Mouse (Mus musculus) myocyte (in vitro differentiated cells): Measurements from ENCODE around the gene Trim27. TPM values are rescaled to one million over a fixed set of nuclear protein-coding genes. Genes with fewer than 3 reads are reported as not detected.

Experiments
- H3K27me3 ChIP-seq: one replicate; pipeline ENCODE4 v1.6.1; 2011; ENCODE audit not compliant: control insufficient read depth, insufficient read depth, insufficient read length
- H3K36me3 ChIP-seq: one replicate; pipeline ENCODE4 v1.6.1; 2011; ENCODE audit not compliant: control insufficient read depth, insufficient read depth
- H3K4me2 ChIP-seq: one replicate; pipeline ENCODE4 v1.6.1; 2011; ENCODE audit warnings: low read depth, control low read depth
- H3K4me3 ChIP-seq: one replicate; pipeline ENCODE4 v1.5.1; 2011; ENCODE audit warnings: mild to moderate bottlenecking, control low read depth, moderate library complexity
- H3K79me2 ChIP-seq: one replicate; pipeline ENCODE4 v1.6.1; 2011; ENCODE audit not compliant: control insufficient read depth, insufficient read depth
- H3ac ChIP-seq: one replicate; pipeline ENCODE4 v1.6.1; 2011; ENCODE audit not compliant: control insufficient read depth, insufficient read length
- CEBPB ChIP-seq: IDR thresholded peaks from 2 replicates; pipeline ENCODE4 v1.6.1; 2011; ENCODE audit warnings: mild to moderate bottlenecking, moderate library complexity; ENCODE audit not compliant: poor library complexity, insufficient read depth, severe bottlenecking
- E2F4 ChIP-seq: IDR thresholded peaks from one replicate; pipeline ENCODE4 v1.6.1; 2011; ENCODE audit warnings: mild to moderate bottlenecking, control low read depth, moderate library complexity; ENCODE audit not compliant: insufficient read depth
- MAX ChIP-seq: IDR thresholded peaks from one replicate; pipeline ENCODE4 v1.6.1; 2011; ENCODE audit warnings: low read depth, mild to moderate bottlenecking, control low read depth
- MYOD1 ChIP-seq, 3 experiments: IDR thresholded peaks; one replicate each; pipeline ENCODE4 v1.6.1; 2011; ENCODE audit warnings: control low read depth in 2 of 3, low read depth in 2 of 3, mild to moderate bottlenecking in 2 of 3, moderate library complexity in 1 of 3; ENCODE audit not compliant: insufficient read length in 2 of 3, control insufficient read depth in 1 of 3
- MYOG ChIP-seq, 3 experiments: IDR thresholded peaks; one replicate each; pipeline ENCODE4 v1.6.1; 2011; ENCODE audit warnings: control low read depth in 2 of 3, low read depth in 2 of 3, mild to moderate bottlenecking in 2 of 3; ENCODE audit not compliant: insufficient read length in 2 of 3, control insufficient read depth in 1 of 3, insufficient read depth in 1 of 3
- POLR2A ChIP-seq: IDR thresholded peaks from one replicate; pipeline ENCODE4 v1.6.1; 2011; ENCODE audit warnings: low read depth, mild to moderate bottlenecking, control low read depth, moderate library complexity; ENCODE audit not compliant: insufficient read length
- POLR2AphosphoS2 ChIP-seq: IDR thresholded peaks from one replicate; pipeline ENCODE4 v1.6.1; 2011; ENCODE audit warnings: low read depth, control low read depth; ENCODE audit not compliant: insufficient read length
- REST ChIP-seq: IDR thresholded peaks from one replicate; pipeline ENCODE4 v1.6.1; 2011; ENCODE audit warnings: mild to moderate bottlenecking, control low read depth, moderate library complexity; ENCODE audit not compliant: insufficient read depth, insufficient read length
- SRF ChIP-seq: IDR thresholded peaks from one replicate; pipeline ENCODE4 v1.6.1; 2011; ENCODE audit warnings: low read depth; ENCODE audit not compliant: control insufficient read depth, insufficient read length
- TCF12 ChIP-seq: IDR thresholded peaks from one replicate; pipeline ENCODE4 v1.6.1; 2011; ENCODE audit warnings: mild to moderate bottlenecking, control low read depth; ENCODE audit not compliant: poor library complexity, insufficient read depth, severe bottlenecking
- TCF3 ChIP-seq: IDR thresholded peaks from one replicate; pipeline ENCODE4 v1.6.1; 2011; ENCODE audit warnings: low read depth, control low read depth; ENCODE audit not compliant: insufficient read length
- USF1 ChIP-seq: IDR thresholded peaks from one replicate; pipeline ENCODE4 v1.6.1; 2011; ENCODE audit warnings: low read depth, mild to moderate bottlenecking, control low read depth, moderate library complexity
- polyA plus RNA-seq: library from polyadenylated mRNA; unstranded; fragments of >200 nt; fragmentation: generic; extraction: Trizol; gene quantifications from one replicate; pipeline ENCODE4 v1.2.1, GENCODE M21; 2012; ENCODE audit warnings: missing spikeins

The Trim27 gene
- 62.4 TPM for polyA plus RNA-seq

GRCm38 (mm10) chr13:21179367-21179723 is at the start of gene Trim27:
Gene Trim27, plus strand, starts transcription at chr13:21179445.
- peaks cover 35% of the 10 kb centered on the region for H3K79me2 ChIP-seq
- peak within 1 kb of the TSS; percentile 88 for H3ac ChIP-seq
- peak within 1 kb of the TSS; percentile 75 for H3K4me3 ChIP-seq
- H3K4me2 ChIP-seq = peak within 1 kb of the TSS; percentile 86
- peaks cover 14% of the 10 kb centered on the region for H3K36me3 ChIP-seq
- TF ChIP-seq TCF12 (no peak), REST (no peak), CEBPB (no peak), TCF3 (no peak), POLR2A (no peak), E2F4 (no peak)
- no peaks in the 10 kb centered on the region for H3K27me3 ChIP-seq

DNA sequence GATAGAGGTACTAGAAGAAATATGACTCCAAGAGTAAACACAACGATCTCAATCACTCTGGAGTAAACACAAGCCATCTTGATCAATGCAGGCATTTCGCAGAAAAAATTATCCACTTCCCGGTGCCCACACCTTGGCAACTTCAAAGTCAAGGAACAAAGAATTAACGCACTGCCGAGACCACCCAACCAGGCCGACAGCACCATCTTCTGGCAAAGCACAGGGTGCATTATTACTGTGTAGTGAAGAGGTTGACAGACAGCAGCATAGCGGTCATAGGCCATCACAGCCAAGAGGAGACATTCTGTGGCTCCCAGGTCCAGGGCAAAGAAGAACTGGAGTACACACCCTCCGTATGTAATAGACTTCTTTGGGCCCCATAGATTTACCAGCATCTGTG is 36.8 kb upstream of the Trim27 start:
- H3K79me2 ChIP-seq = no peaks in the 10 kb centered on the region
- no peak overlapping the region for H3ac ChIP-seq
- no peak overlapping the region for H3K4me2 ChIP-seq
- TF ChIP-seq POLR2A (no peak), MYOG (IDR thresholded peaks at IDR 0.05; ENCODE audit: control insufficient read depth in 1 of 3, insufficient read depth in 1 of 3, insufficient read length in 2 of 3, low read depth in 2 of 3) (no peak), TCF3 (no peak), REST (no peak), MAX (no peak), CEBPB (no peak), POLR2AphosphoS2 (no peak), SRF (no peak), E2F4 (no peak), MYOD1 (IDR thresholded peaks at IDR 0.05; ENCODE audit: control insufficient read depth in 1 of 3, insufficient read length in 2 of 3, low read depth in 2 of 3) (no peak), TCF12 (no peak), USF1 (no peak)
- no peak overlapping the region for H3K4me3 ChIP-seq
- H3K27me3 ChIP-seq = no peaks in the 10 kb centered on the region
- H3K36me3 ChIP-seq = no peaks in the 10 kb centered on the region

GRCm38 (mm10) chr13:21145767-21146166 is 33.5 kb upstream of the Trim27 start, which contains the start of gene Olfr1368:
Gene Olfr1368, minus strand, starts transcription at chr13:21145867.
- no peak within 1 kb of the TSS for H3K4me3 ChIP-seq
- no peak within 1 kb of the TSS for H3ac ChIP-seq
- no peaks in the 10 kb centered on the region for H3K79me2 ChIP-seq
- no peak within 1 kb of the TSS for H3K4me2 ChIP-seq
- TF ChIP-seq CEBPB = no peak
- TF ChIP-seq TCF3 = no peak
- no peak for TF ChIP-seq SRF
- TF ChIP-seq USF1 = no peak
- no peak for TF ChIP-seq TCF12
- no peak for TF ChIP-seq MAX
- no peak for TF ChIP-seq E2F4
- TF ChIP-seq REST = no peak
- no peaks in the 10 kb centered on the region for H3K36me3 ChIP-seq
- no peaks in the 10 kb centered on the region for H3K27me3 ChIP-seq

DNA sequence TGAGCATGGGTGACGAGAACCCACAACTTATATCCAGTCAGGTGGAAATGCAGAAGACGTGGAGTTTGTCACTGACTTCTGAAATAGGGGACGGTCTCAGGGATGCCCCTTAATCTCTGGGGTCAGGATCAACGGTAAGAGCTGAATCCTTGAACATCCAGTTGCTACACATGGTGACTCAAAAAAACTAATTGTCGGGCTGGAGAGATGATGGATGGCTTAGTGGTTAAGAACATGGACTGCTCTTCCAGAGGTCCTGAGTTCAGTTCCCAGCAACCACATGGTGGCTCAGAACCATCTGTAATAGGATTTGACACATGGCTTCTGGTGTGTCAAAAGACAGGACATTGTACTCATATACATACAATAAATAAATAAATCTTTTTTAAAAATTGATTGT is 23.4 kb upstream of the Trim27 start:
- H3K79me2 ChIP-seq = no peaks in the 10 kb centered on the region
- H3K4me2 ChIP-seq = no peak overlapping the region
- H3K36me3 ChIP-seq = no peaks in the 10 kb centered on the region

DNA sequence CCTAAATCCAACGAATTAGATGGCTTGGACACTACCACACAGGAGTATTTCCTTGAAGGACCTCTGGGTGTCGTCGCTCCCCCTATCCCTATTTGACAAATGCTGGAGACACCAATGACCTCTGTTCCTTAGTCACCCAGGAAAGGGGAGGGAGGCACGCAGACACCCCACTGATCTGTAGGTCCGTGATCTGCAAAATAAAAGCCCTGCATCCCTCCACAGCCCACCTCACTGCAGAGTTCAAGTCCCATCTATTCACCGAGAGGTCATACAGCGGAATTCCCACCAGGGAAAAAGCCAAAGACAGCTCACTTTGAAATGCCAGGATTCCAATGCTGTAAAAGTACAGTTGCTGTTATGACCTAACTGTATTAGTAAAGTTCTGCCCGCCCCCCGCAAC is 21.2 kb upstream of the Trim27 start:
- Histone ChIP-seq H3K4me3 (no peak overlapping the region), H3K4me2 (peak overlapping the region; percentile 98), H3ac (no peak overlapping the region), H3K36me3 (no peaks in the 10 kb centered on the region), H3K79me2 (no peaks in the 10 kb centered on the region), H3K27me3 (peaks cover 5% of the 10 kb centered on the region)
- TF ChIP-seq USF1 = no peak
- no peak for TF ChIP-seq POLR2A
- TF ChIP-seq CEBPB = no peak
- TF ChIP-seq E2F4 = no peak
- no peak for TF ChIP-seq MAX
- TF ChIP-seq MYOG (IDR thresholded peaks at IDR 0.05; ENCODE audit: control insufficient read depth in 1 of 3, insufficient read depth in 1 of 3, insufficient read length in 2 of 3, low read depth in 2 of 3) = no peak
- no peak for TF ChIP-seq TCF3
- no peak for TF ChIP-seq MYOD1 (IDR thresholded peaks at IDR 0.05; ENCODE audit: control insufficient read depth in 1 of 3, insufficient read length in 2 of 3, low read depth in 2 of 3)
- TF ChIP-seq SRF = no peak
- no peak for TF ChIP-seq POLR2AphosphoS2
- no peak for TF ChIP-seq TCF12
- no peak for TF ChIP-seq REST

More for the DNA sequence above, 23.4 kb upstream of the Trim27 start:
- peaks cover 5% of the 10 kb centered on the region for H3K27me3 ChIP-seq
- no peak overlapping the region for H3K4me3 ChIP-seq
- no peak overlapping the region for H3ac ChIP-seq
- TF ChIP-seq USF1 (no peak), MAX (no peak), CEBPB (no peak), TCF3 (no peak), POLR2A (no peak), E2F4 (no peak), POLR2AphosphoS2 (no peak), TCF12 (no peak), SRF (no peak), MYOD1 (IDR thresholded peaks at IDR 0.05; ENCODE audit: control insufficient read depth in 1 of 3, insufficient read length in 2 of 3, low read depth in 2 of 3) (no peak), REST (no peak), MYOG (IDR thresholded peaks at IDR 0.05; ENCODE audit: control insufficient read depth in 1 of 3, insufficient read depth in 1 of 3, insufficient read length in 2 of 3, low read depth in 2 of 3) (no peak)
